Comparison of ENCODE assay signal across 11 mouse cellular contexts in the genomic region with DNA sequence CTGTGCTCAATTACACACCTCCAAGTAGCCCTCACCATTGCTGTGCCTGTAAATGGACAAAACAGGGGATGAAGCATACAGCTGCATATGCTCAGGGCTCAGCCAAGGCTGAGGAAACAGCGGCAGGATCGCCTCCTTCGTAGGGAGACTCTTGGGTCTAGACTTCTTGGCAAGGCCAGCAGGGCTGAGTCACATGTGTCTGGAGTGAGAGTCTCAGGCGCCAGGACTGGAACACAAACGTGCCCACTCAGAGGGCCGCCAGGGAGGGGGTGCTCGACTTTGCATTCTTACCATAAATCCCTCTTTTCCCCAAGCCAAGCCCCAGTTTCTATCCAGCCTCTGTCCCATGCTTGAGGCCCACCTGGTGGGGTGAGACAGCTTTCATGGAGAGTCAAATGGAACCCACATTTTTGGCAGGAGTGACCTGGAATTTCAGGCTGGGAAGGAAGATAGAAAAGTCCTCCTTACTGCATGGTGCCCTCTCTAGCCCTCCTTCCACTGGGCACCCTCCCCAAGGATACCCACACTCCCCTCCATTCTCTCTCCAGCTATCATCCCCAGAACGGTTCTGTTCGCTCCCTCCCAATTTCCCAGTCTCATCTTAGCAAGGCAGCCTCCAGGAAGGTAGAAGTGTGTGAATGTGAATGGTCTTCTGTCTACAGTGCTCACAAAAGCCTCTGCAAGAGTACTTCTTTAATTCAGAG. TPM values are rescaled to one million over a fixed set of nuclear protein-coding genes. Genes with fewer than 3 reads are reported as not detected.
A peak's percentile ranks its signal among the peaks of the same experiment; 100 is the strongest.
DNase-seq lines count a peak whose midpoint lies in the region; ATAC-seq and TF ChIP-seq lines count a peak whose summit lies in the region.
"Had no signal": no experiment of that assay in that cellular context is flagged by ENCODE, and none has a peak within 500 bp of the region (broad histone marks: within the 10 kb centered on the region; RNA-seq: fewer than 3 reads in every experiment).

No protein-coding gene starts in this region.

- no peaks in the 10 kb centered on the region for H3K9me3 ChIP-seq in limb, embryonic 15.5 days
- H3K9me3 ChIP-seq in forebrain, embryonic 16.5 days (ENCODE audit: control insufficient read depth, low read length), result no peaks in the 10 kb centered on the region

- no peak for TF ChIP-seq POLR2A in kidney, adult 2 months (IDR thresholded peaks at IDR 0.05; ENCODE audit: low read depth, low read length)

- no peak overlapping the region for H3K9ac ChIP-seq in limb, embryonic 15.5 days
- H3K9ac ChIP-seq in forebrain, embryonic 16.5 days (replicated peaks; ENCODE audit: low read depth, low read length), result no peak overlapping the region

- no peaks in the 10 kb centered on the region for H3K36me3 ChIP-seq in kidney, adult 2 months (ENCODE audit: control insufficient read depth, insufficient read depth, low read length)
- H3K36me3 ChIP-seq in limb, embryonic 15.5 days, result no peaks in the 10 kb centered on the region
- no peaks in the 10 kb centered on the region for H3K36me3 ChIP-seq in forebrain, embryonic 16.5 days (ENCODE audit: control insufficient read depth, insufficient read depth)

- H3K4me3 ChIP-seq in kidney, adult 2 months (ENCODE audit: insufficient read depth, low read depth, low read length), result no peak overlapping the region
- H3K4me3 ChIP-seq in limb, embryonic 15.5 days, result no peak overlapping the region
- H3K4me3 ChIP-seq in forebrain, embryonic 16.5 days (replicated peaks; ENCODE audit: low read length), result no peak overlapping the region

- WGBS in kidney, adult 2 months, result 58% methylated on average over 9 of the region's 9 CpGs
- WGBS in limb, embryonic 15.5 days, result 41% methylated on average over 9 of the region's 9 CpGs
- WGBS in forebrain, embryonic 16.5 days, result 64% methylated on average over 9 of the region's 9 CpGs

- no peak overlapping the region; the same call in 1 of the 2 replicates for H3K27ac ChIP-seq in kidney, adult 2 months (ENCODE audit: insufficient read depth, low read depth, low read length)
- H3K27ac ChIP-seq in limb, embryonic 15.5 days, result peak overlapping the region; percentile 92
- no peak overlapping the region for H3K27ac ChIP-seq in forebrain, embryonic 16.5 days (ENCODE audit: low read length)

- peak; percentile 86 for ATAC-seq in limb, embryonic 15.5 days (ENCODE audit: insufficient number of reproducible peaks, low FRiP score, low TSS enrichment, low read depth)
- ATAC-seq in forebrain, embryonic 16.5 days, result no peak

- peak; percentile 28 for DNase-seq in kidney, adult 2 months
- DNase-seq in kidney, adult 8-10 months, result no peak
- DNase-seq in adrenal gland, postnatal 10 days, result peak; percentile 63
- DNase-seq in gastrocnemius, adult 8-10 months (ENCODE audit: low spot score in 2 of 2), result peak; percentile 22 to 44
- DNase-seq in yolk sac, embryonic 10.5 days (ENCODE audit: low spot score), result no peak
- DNase-seq in spleen, postnatal 36 days (ENCODE audit: low spot score in 2 of 2), result no peak

- no peak overlapping the region for H3K4me2 ChIP-seq in limb, embryonic 15.5 days
- H3K4me2 ChIP-seq in forebrain, embryonic 16.5 days (ENCODE audit: low read length), result no peak overlapping the region

- no peak for TF ChIP-seq CTCF in kidney, adult 2 months (conservative IDR thresholded peaks at IDR 0.05; ENCODE audit: insufficient read depth, insufficient read length, low read depth, low read length)

- H3K27me3 ChIP-seq in kidney, adult 2 months (replicated peaks; ENCODE audit: control insufficient read depth, insufficient read depth, low read length), result no peaks in the 10 kb centered on the region
- no peaks in the 10 kb centered on the region; the same call in 1 of the 2 replicates for H3K27me3 ChIP-seq in limb, embryonic 15.5 days
- no peaks in the 10 kb centered on the region for H3K27me3 ChIP-seq in forebrain, embryonic 16.5 days (replicated peaks; ENCODE audit: control insufficient read depth, insufficient read depth, low read length)

- H3K4me1 ChIP-seq in kidney, adult 2 months (ENCODE audit: control insufficient read depth, insufficient read depth, low read length), result 0 out of 2 replicates have a peak, but pooled peaks cover 4% of the 10 kb centered on the region
- peaks cover 37% of the 10 kb centered on the region for H3K4me1 ChIP-seq in limb, embryonic 15.5 days
- H3K4me1 ChIP-seq in forebrain, embryonic 16.5 days (replicated peaks; ENCODE audit: control insufficient read depth, insufficient read depth, low read length), result no peaks in the 10 kb centered on the region

RNA-seq across cellular contexts. Expression of a gene that starts 6.8 kb away (rescaled TPM):
- 12.9 and 13.8 TPM in 2 replicates for polyA plus RNA-seq in kidney, adult 2 months (2012; rRNA removed)
- 10 to 100 TPM; 24.3 to 34.8 TPM for total RNA-seq in adrenal gland, postnatal 10 days (2021)
- 10 to 100 TPM in 3 of 4 experiments, 1 to 10 TPM in 1; 9.3 to 13.2 (median 12.2) TPM for total RNA-seq in gastrocnemius, adult 8-10 months (2022)
- polyA plus RNA-seq in limb, embryonic 15.5 days (2015; fragmentation: Nextera tagmentation; extraction: Ambion mirVana), result 53.8 and 54.7 TPM in 2 replicates
- polyA plus RNA-seq in forebrain, embryonic 16.5 days (2015; fragmentation: Nextera tagmentation; extraction: Ambion mirVana), result 59.5 and 60.1 TPM in 2 replicates

RNA-seq across cellular contexts. Expression of a gene that starts 17.8 kb away (rescaled TPM):
- 277 and 333 TPM in 2 replicates for polyA plus RNA-seq in kidney, adult 2 months (2012; rRNA removed)
- total RNA-seq in adrenal gland, postnatal 10 days (2021), result 100 to 1,000 TPM; 207 to 268 TPM
- 10 to 100 TPM; 19.5 to 43.0 (median 27.5) TPM for total RNA-seq in gastrocnemius, adult 8-10 months (2022)
- 243 and 288 TPM in 2 replicates for polyA plus RNA-seq in limb, embryonic 15.5 days (2015; fragmentation: Nextera tagmentation; extraction: Ambion mirVana)
- 14.9 and 21.1 TPM in 2 replicates for polyA plus RNA-seq in forebrain, embryonic 16.5 days (2015; fragmentation: Nextera tagmentation; extraction: Ambion mirVana)

RNA-seq across cellular contexts. Expression of a gene that starts 30.5 kb away (rescaled TPM):
- polyA plus RNA-seq in kidney, adult 2 months (2012; rRNA removed), result not detected in 2 replicates
- total RNA-seq in adrenal gland, postnatal 10 days (2021), result not detected
- total RNA-seq in gastrocnemius, adult 8-10 months (2022), result not detected
- polyA plus RNA-seq in limb, embryonic 15.5 days (2015; fragmentation: Nextera tagmentation; extraction: Ambion mirVana), result 12.5 and 18.3 TPM in 2 replicates
- polyA plus RNA-seq in forebrain, embryonic 16.5 days (2015; fragmentation: Nextera tagmentation; extraction: Ambion mirVana), result not detected in 2 replicates
- polyA plus RNA-seq: frontal cortex, adult 2 months; liver, embryonic 16.5 days; stomach, embryonic 14.5 days had no signal

RNA-seq across cellular contexts. Expression of a gene that starts 37.3 kb away (rescaled TPM):
- polyA plus RNA-seq in kidney, adult 2 months (2012; rRNA removed), result 0.11 and 0.13 TPM in 2 replicates
- total RNA-seq in adrenal gland, postnatal 10 days (2021), result 10 to 100 TPM; 11.7 to 17.0 TPM
- total RNA-seq in gastrocnemius, adult 8-10 months (2022), result 10 to 100 TPM; 10.7 to 14.4 (median 11.3) TPM
- 0.41 and 0.97 TPM in 2 replicates for polyA plus RNA-seq in limb, embryonic 15.5 days (2015; fragmentation: Nextera tagmentation; extraction: Ambion mirVana)
- polyA plus RNA-seq in forebrain, embryonic 16.5 days (2015; fragmentation: Nextera tagmentation; extraction: Ambion mirVana), result 3.7 and 6.1 TPM in 2 replicates

RNA-seq across cellular contexts. Expression of a gene that starts 54.7 kb away (rescaled TPM):
- polyA plus RNA-seq in kidney, adult 2 months (2012; rRNA removed), result 0.06 TPM in 1 of 2 replicates, not detected in the other
- total RNA-seq in adrenal gland, postnatal 10 days (2021), result under 1 TPM; 0.15 TPM
- total RNA-seq in gastrocnemius, adult 8-10 months (2022), result not detected
- polyA plus RNA-seq in limb, embryonic 15.5 days (2015; fragmentation: Nextera tagmentation; extraction: Ambion mirVana), result 0.14 and 0.15 TPM in 2 replicates
- polyA plus RNA-seq in forebrain, embryonic 16.5 days (2015; fragmentation: Nextera tagmentation; extraction: Ambion mirVana), result 0.37 and 1.1 TPM in 2 replicates
- polyA plus RNA-seq: liver, embryonic 16.5 days had no signal

Comparison
In these comparisons a context has a peak if more than half of its experiments do, and no peak if none do; other contexts are left out.
1. DNase-seq: peak in kidney, adult 2 months (single experiment), adrenal gland, postnatal 10 days (single experiment) and gastrocnemius, adult 8-10 months (2 of 2); none in kidney, adult 8-10 months (0 of 2), yolk sac, embryonic 10.5 days (single experiment) and spleen, postnatal 36 days (0 of 2).
2. RNA of a gene that starts 17.8 kb away (polyA plus RNA-seq): 277 to 333 TPM in kidney, adult 2 months and 243 to 288 TPM in limb, embryonic 15.5 days; 14.9 to 21.1 TPM in forebrain, embryonic 16.5 days; every median in the first group is over 10 times any median in the second.
3. RNA of a gene that starts 30.5 kb away (polyA plus RNA-seq): 12.5 to 18.3 TPM in limb, embryonic 15.5 days; not detected in kidney, adult 2 months and not detected in forebrain, embryonic 16.5 days; every median in the first group is over 10 times any median in the second.